Mouse (Mus musculus) embryonic facial prominence, embryonic 13.5 days (tissue): ENCODE results near the gene Gm10803. TPM values are rescaled to one million over a fixed set of nuclear protein-coding genes. Genes with fewer than 3 reads are reported as not detected.

Source experiments
- ATAC-seq: fragments of 200-750 bp; cut with Nextera tagmentation; 2 replicates; pipeline ENCODE4 v1.8.0; 2017; ENCODE audit warnings: low read depth; ENCODE audit not compliant: insufficient number of reproducible peaks, insufficient read depth, low FRiP score, low TSS enrichment
- H3K27ac ChIP-seq: fragments of 300-500 bp; sonication (generic); 2 replicates; pipeline ENCODE4 v1.5.1; 2015; ENCODE audit warnings: moderate library complexity, mild to moderate bottlenecking, inconsistent platforms
- H3K27me3 ChIP-seq: fragments of 300-500 bp; sonication (generic); 2 replicates; pipeline ENCODE4 v1.6.1; 2015; ENCODE audit warnings: mild to moderate bottlenecking, inconsistent platforms
- H3K36me3 ChIP-seq: fragments of 300-500 bp; sonication (generic); 2 replicates; pipeline ENCODE4 v1.6.1; 2015; ENCODE audit warnings: mild to moderate bottlenecking, inconsistent platforms
- H3K4me1 ChIP-seq: fragments of 300-500 bp; sonication (generic); 2 replicates; pipeline ENCODE4 v1.6.1; 2015; ENCODE audit warnings: inconsistent platforms
- H3K4me2 ChIP-seq: fragments of 300-500 bp; sonication (generic); 2 replicates; pipeline ENCODE4 v1.6.1; 2015; ENCODE audit warnings: moderate library complexity, mild to moderate bottlenecking, inconsistent platforms
- H3K4me3 ChIP-seq: fragments of 300-500 bp; sonication (generic); 2 replicates; pipeline ENCODE4 v1.5.1; 2015; ENCODE audit warnings: mild to moderate bottlenecking, inconsistent platforms
- H3K9ac ChIP-seq: fragments of 300-500 bp; sonication (generic); 2 replicates; pipeline ENCODE4 v1.6.1; 2015; ENCODE audit warnings: mild to moderate bottlenecking, inconsistent platforms
- H3K9me3 ChIP-seq: fragments of 300-500 bp; sonication (generic); 2 replicates; pipeline ENCODE4 v1.6.1; 2016; ENCODE audit warnings: inconsistent platforms
- WGBS: fragments of 180-500 bp; shearing (Covaris S2); methylation state at CpG from one replicate; pipeline ENCODE4 v1.1.7; 2015; ENCODE audit warnings: mixed read lengths; 5-methylcytosine and 5-hydroxymethylcytosine counted together
- polyA plus RNA-seq: library from polyadenylated mRNA; unstranded; fragments of >200 nt; fragmentation: Nextera tagmentation; extraction: Ambion mirVana; gene quantifications from 2 replicates; pipeline ENCODE4 v1.2.1, GENCODE M21; 2015

Gm10803 gene
- polyA plus RNA-seq, 1 experiment from 2014 or later = not detected

GRCm38 (mm10) chr2:93593121-93593520, 32.8 kb downstream of the Gm10803 start:
- WGBS = 80% methylated on average over 10 of the region's 10 CpGs
- Histone ChIP-seq H3K36me3 (no peaks in the 10 kb centered on the region), H3K9ac (no peak overlapping the region), H3K9me3 (no peaks in the 10 kb centered on the region), H3K4me3 (no peak overlapping the region), H3K27me3 (no peaks in the 10 kb centered on the region), H3K4me2 (no peak overlapping the region), H3K4me1 (peaks cover 51% of the 10 kb centered on the region), H3K27ac (0 out of 2 replicates have a peak overlapping the region, but pooled peaks have one; percentile 5)
- ATAC-seq = no peak

- peak; percentile 63; the same call in 1 of the 2 replicates for ATAC-seq
- no peak overlapping the region for H3K9ac ChIP-seq
- H3K4me2 ChIP-seq = peak overlapping the region; percentile 45
- H3K4me1 ChIP-seq = peaks cover 73% of the 10 kb centered on the region
- peak overlapping the region; percentile 91 for H3K27ac ChIP-seq
- no peaks in the 10 kb centered on the region for H3K9me3 ChIP-seq
- H3K27me3 ChIP-seq = no peaks in the 10 kb centered on the region
- H3K36me3 ChIP-seq = no peaks in the 10 kb centered on the region
- 31% methylated on average over 11 of the region's 11 CpGs for WGBS
- H3K4me3 ChIP-seq = no peak overlapping the region
Measured at GRCm38 (mm10) chr2:93597145-93597544, 36.8 kb downstream of the Gm10803 start.

GRCm38 (mm10) chr2:93599731-93600130, 39.4 kb downstream of the Gm10803 start:
- Histone ChIP-seq H3K36me3 (no peaks in the 10 kb centered on the region), H3K4me3 (no peak overlapping the region), H3K27ac (peak overlapping the region; percentile 91), H3K27me3 (no peaks in the 10 kb centered on the region), H3K9ac (peak overlapping the region; percentile 32; the same call in 1 of the 2 replicates), H3K4me1 (peaks cover 55% of the 10 kb centered on the region), H3K9me3 (no peaks in the 10 kb centered on the region), H3K4me2 (peak overlapping the region; percentile 14; the same call in 1 of the 2 replicates)
- no peak for ATAC-seq
- 28% methylated on average over 9 of the region's 9 CpGs for WGBS

GRCm38 (mm10) chr2:93604601-93605285, 44.4 kb downstream of the Gm10803 start:
- Histone ChIP-seq H3K27me3 (no peaks in the 10 kb centered on the region), H3K4me1 (peaks cover 27% of the 10 kb centered on the region), H3K9me3 (no peaks in the 10 kb centered on the region), H3K27ac (no peak overlapping the region), H3K4me2 (no peak overlapping the region), H3K36me3 (no peaks in the 10 kb centered on the region), H3K4me3 (no peak overlapping the region), H3K9ac (no peak overlapping the region)
- WGBS = 86% methylated on average over 6 of the region's 6 CpGs
- no peak for ATAC-seq

GRCm38 (mm10) chr2:93608800-93609199, 48.4 kb downstream of the Gm10803 start:
- Histone ChIP-seq H3K4me3 (no peak overlapping the region), H3K4me2 (no peak overlapping the region), H3K9me3 (no peaks in the 10 kb centered on the region), H3K9ac (no peak overlapping the region), H3K27ac (no peak overlapping the region), H3K27me3 (no peaks in the 10 kb centered on the region), H3K4me1 (peaks cover 50% of the 10 kb centered on the region), H3K36me3 (no peaks in the 10 kb centered on the region)
- 88% methylated on average over 3 of the region's 3 CpGs for WGBS
- no peak for ATAC-seq

- Histone ChIP-seq H3K9ac (no peak overlapping the region), H3K4me3 (no peak overlapping the region), H3K27me3 (no peaks in the 10 kb centered on the region), H3K9me3 (no peaks in the 10 kb centered on the region), H3K4me1 (peaks cover 80% of the 10 kb centered on the region), H3K4me2 (no peak overlapping the region), H3K27ac (no peak overlapping the region), H3K36me3 (no peaks in the 10 kb centered on the region)
- 79% methylated on average over 7 of the region's 7 CpGs for WGBS
- no peak for ATAC-seq
Measured at GRCm38 (mm10) chr2:93613020-93613419, 52.7 kb downstream of the Gm10803 start.

Other genes starting within 250 kb of the Gm10803 start
- 17.7 and 20.8 TPM in 2 replicates for gene Tspan18, start 226.1 kb upstream of the Gm10803 start, polyA plus RNA-seq
- gene Cd82, start 97.4 kb upstream of the Gm10803 start, polyA plus RNA-seq = 34.8 and 40.4 TPM in 2 replicates
- 29.3 and 34.1 TPM in 2 replicates for gene Alx4, start 81.8 kb downstream of the Gm10803 start, polyA plus RNA-seq